23 mouse cellular contexts compared by ENCODE assay signal in genomic region chr10:14210045-14210444, GRCm38 (mm10).
DNase-seq lines count a peak whose midpoint lies in the region; ATAC-seq and TF ChIP-seq lines count a peak whose summit lies in the region.
"Had no signal": no experiment of that assay in that cellular context is flagged by ENCODE, and none has a peak within 500 bp of the region (broad histone marks: within the 10 kb centered on the region; RNA-seq: fewer than 3 reads in every experiment).

No protein-coding gene starts in this region.

- no peak overlapping the region for H3K4me2 ChIP-seq in forebrain, postnatal 0 days (ENCODE audit: low read depth)
- H3K4me2 ChIP-seq in forebrain, embryonic 13.5 days: no peak overlapping the region
- no peak overlapping the region for H3K4me2 ChIP-seq in limb, embryonic 14.5 days (replicated peaks; ENCODE audit: low read depth, low read length, severe bottlenecking)
- no peak overlapping the region for H3K4me2 ChIP-seq in embryonic facial prominence, embryonic 15.5 days (replicated peaks)
- H3K4me2 ChIP-seq: heart, embryonic 15.5 days; hindbrain, embryonic 13.5 days; midbrain, embryonic 11.5 days had no signal

- no peak for TF ChIP-seq POLR2A in limb, embryonic 14.5 days (IDR thresholded peaks at IDR 0.05; ENCODE audit: borderline replicate concordance, extremely low read depth, insufficient read depth, insufficient read length)

- WGBS in forebrain, postnatal 0 days: 87% methylated on average over 6 of the region's 6 CpGs
- 93% methylated on average over 6 of the region's 6 CpGs for WGBS in forebrain, embryonic 13.5 days
- 61% methylated on average over 6 of the region's 6 CpGs for WGBS in limb, embryonic 14.5 days
- WGBS in limb, embryonic 10.5 days: 86% methylated on average over 6 of the region's 6 CpGs
- WGBS in embryonic facial prominence, embryonic 15.5 days: 38% methylated on average over 6 of the region's 6 CpGs

- no peak for TF ChIP-seq CTCF in forebrain, postnatal 0 days (IDR thresholded peaks at IDR 0.05; ENCODE audit: low read depth)

- peak; percentile 6 for ATAC-seq in forebrain, postnatal 0 days
- ATAC-seq in forebrain, embryonic 13.5 days: no peak
- no peak for ATAC-seq in limb, embryonic 14.5 days (ENCODE audit: low FRiP score, low read depth)
- peak; percentile 73 for ATAC-seq in embryonic facial prominence, embryonic 15.5 days (ENCODE audit: insufficient number of reproducible peaks, low FRiP score, low TSS enrichment, low read depth)
- ATAC-seq in neutrophil, adult 5-6 weeks (ENCODE audit: extremely low read depth, insufficient number of reproducible peaks, low FRiP score, poor library complexity, severe bottlenecking): peak; percentile 35; the same call in 1 of the 2 replicates
- ATAC-seq: inflammation-experienced regulatory T-cells, adult 6 months had no signal

- DNase-seq in forebrain, postnatal 0 days: no peak
- DNase-seq in limb, embryonic 14.5 days (ENCODE audit: low spot score): peak; percentile 28
- no peak for DNase-seq in limb, embryonic 10.5 days (ENCODE audit: low spot score)
- no peak for DNase-seq in cerebellum, postnatal 14 days
- DNase-seq in cerebellum, postnatal 4 days (ENCODE audit: low spot score in 2 of 2): no peak
- DNase-seq: adrenal gland, postnatal 25 days; cerebellum, adult 9-10 months; gastrocnemius, postnatal 14 days; heart, postnatal 36 days; kidney, adult 2 months; kidney, postnatal 14 days; left cerebral cortex, postnatal 4 days; lung, postnatal 4 days; thymus, adult 2 months; thymus, postnatal 4 days had no signal

- H3K27me3 ChIP-seq in forebrain, postnatal 0 days (ENCODE audit: insufficient read depth, low read length): no peaks in the 10 kb centered on the region
- no peaks in the 10 kb centered on the region for H3K27me3 ChIP-seq in forebrain, embryonic 13.5 days
- H3K27me3 ChIP-seq in limb, embryonic 14.5 days (ENCODE audit: control insufficient read depth, insufficient read depth, low read length): no peaks in the 10 kb centered on the region
- H3K27me3 ChIP-seq in limb, embryonic 10.5 days (ENCODE audit: low read depth, poor library complexity, severe bottlenecking): no peaks in the 10 kb centered on the region
- no peaks in the 10 kb centered on the region for H3K27me3 ChIP-seq in embryonic facial prominence, embryonic 15.5 days
- H3K27me3 ChIP-seq: heart, embryonic 15.5 days; hindbrain, embryonic 13.5 days had no signal

- peaks cover 8% of the 10 kb centered on the region; the same call in 1 of the 2 replicates for H3K4me1 ChIP-seq in forebrain, postnatal 0 days (ENCODE audit: insufficient read depth)
- H3K4me1 ChIP-seq in forebrain, embryonic 13.5 days: peaks cover 8% of the 10 kb centered on the region; the same call in 1 of the 2 replicates
- H3K4me1 ChIP-seq in limb, embryonic 14.5 days (ENCODE audit: control insufficient read depth, insufficient read depth, low read length): no peaks in the 10 kb centered on the region
- H3K4me1 ChIP-seq in limb, embryonic 10.5 days: 0 out of 2 replicates have a peak, but pooled peaks cover 8% of the 10 kb centered on the region
- peaks cover 23% of the 10 kb centered on the region for H3K4me1 ChIP-seq in embryonic facial prominence, embryonic 15.5 days
- H3K4me1 ChIP-seq: hindbrain, embryonic 13.5 days had no signal

- no peaks in the 10 kb centered on the region for H3K36me3 ChIP-seq in forebrain, postnatal 0 days (ENCODE audit: insufficient read depth)
- no peaks in the 10 kb centered on the region for H3K36me3 ChIP-seq in forebrain, embryonic 13.5 days (ENCODE audit: poor library complexity, severe bottlenecking)
- no peaks in the 10 kb centered on the region for H3K36me3 ChIP-seq in limb, embryonic 14.5 days (ENCODE audit: control insufficient read depth, insufficient read depth, low read length)
- no peaks in the 10 kb centered on the region for H3K36me3 ChIP-seq in limb, embryonic 10.5 days
- H3K36me3 ChIP-seq in embryonic facial prominence, embryonic 15.5 days: no peaks in the 10 kb centered on the region
- H3K36me3 ChIP-seq: heart, embryonic 15.5 days; hindbrain, embryonic 13.5 days had no signal

- no peaks in the 10 kb centered on the region for H3K9me3 ChIP-seq in forebrain, postnatal 0 days (ENCODE audit: low read length)
- no peaks in the 10 kb centered on the region for H3K9me3 ChIP-seq in forebrain, embryonic 13.5 days (replicated peaks)
- H3K9me3 ChIP-seq in limb, embryonic 14.5 days (ENCODE audit: control insufficient read depth, low read length): no peaks in the 10 kb centered on the region
- no peaks in the 10 kb centered on the region for H3K9me3 ChIP-seq in limb, embryonic 10.5 days (replicated peaks)
- no peaks in the 10 kb centered on the region for H3K9me3 ChIP-seq in embryonic facial prominence, embryonic 15.5 days (replicated peaks)
- H3K9me3 ChIP-seq: heart, embryonic 15.5 days; hindbrain, embryonic 13.5 days had no signal

- no peak overlapping the region for H3K27ac ChIP-seq in forebrain, postnatal 0 days (ENCODE audit: low read depth, low read length)
- H3K27ac ChIP-seq in forebrain, embryonic 13.5 days: no peak overlapping the region
- H3K27ac ChIP-seq in limb, embryonic 14.5 days (replicated peaks; ENCODE audit: low read depth, low read length): no peak overlapping the region
- no peak overlapping the region for H3K27ac ChIP-seq in limb, embryonic 10.5 days
- H3K27ac ChIP-seq in embryonic facial prominence, embryonic 15.5 days (replicated peaks): no peak overlapping the region
- H3K27ac ChIP-seq: heart, embryonic 15.5 days; hindbrain, embryonic 13.5 days; stomach, postnatal 0 days had no signal

- H3K4me3 ChIP-seq in forebrain, postnatal 0 days (ENCODE audit: low read depth, low read length): no peak overlapping the region
- H3K4me3 ChIP-seq in forebrain, embryonic 13.5 days: no peak overlapping the region
- no peak overlapping the region for H3K4me3 ChIP-seq in limb, embryonic 14.5 days (replicated peaks; ENCODE audit: low read length)
- H3K4me3 ChIP-seq in limb, embryonic 10.5 days: no peak overlapping the region
- no peak overlapping the region for H3K4me3 ChIP-seq in embryonic facial prominence, embryonic 15.5 days (replicated peaks)
- H3K4me3 ChIP-seq: heart, embryonic 15.5 days; hindbrain, embryonic 13.5 days had no signal

- no peak overlapping the region for H3K9ac ChIP-seq in forebrain, postnatal 0 days
- H3K9ac ChIP-seq in forebrain, embryonic 13.5 days: no peak overlapping the region
- H3K9ac ChIP-seq in limb, embryonic 14.5 days (ENCODE audit: low read depth, low read length, severe bottlenecking): no peak overlapping the region
- H3K9ac ChIP-seq in embryonic facial prominence, embryonic 15.5 days: no peak overlapping the region
- H3K9ac ChIP-seq: heart, embryonic 15.5 days; hindbrain, embryonic 13.5 days had no signal

Comparison
In these comparisons a context has a peak if more than half of its experiments do, and no peak if none do; other contexts are left out.
1. ATAC-seq: peak in forebrain, postnatal 0 days (single experiment), embryonic facial prominence, embryonic 15.5 days (single experiment) and neutrophil, adult 5-6 weeks (single experiment); none in forebrain, embryonic 13.5 days (single experiment) and limb, embryonic 14.5 days (single experiment).